Mouse (Mus musculus) ES-Bruce4 (cell line): ENCODE measurements around the gene Adcy6.

ENCODE experiments used
- CTCF ChIP-seq: IDR thresholded peaks from one replicate; pipeline ENCODE4 v1.8.1; 2011; ENCODE audit warnings: low read depth, low read length
- POLR2A ChIP-seq: IDR thresholded peaks from one replicate; pipeline ENCODE4 v1.8.1; 2011; ENCODE audit warnings: low read length; ENCODE audit not compliant: insufficient read depth

DNA sequence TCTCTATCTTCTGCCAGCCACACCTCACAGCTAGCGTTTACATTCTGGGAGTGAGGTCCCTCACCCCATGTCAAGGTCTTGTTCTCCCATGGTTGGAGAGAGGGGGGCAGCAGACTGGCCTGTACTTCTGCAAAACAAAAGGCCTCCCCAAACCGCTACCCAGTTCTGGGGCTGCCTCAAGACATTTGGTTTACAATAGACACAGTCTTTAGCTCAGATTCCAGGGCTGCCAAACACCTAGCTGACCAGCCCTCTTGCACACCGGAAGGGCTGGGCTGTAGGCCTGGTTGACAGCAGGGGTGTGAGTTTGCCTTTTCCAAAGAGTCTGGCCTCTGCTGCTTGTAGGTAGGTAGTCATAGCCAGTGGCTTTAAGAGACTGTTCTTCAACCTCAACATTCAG, 27.3 kb upstream of the Adcy6 start:
- TF ChIP-seq CTCF (no peak), POLR2A (no peak)
